Mouse (Mus musculus) bone marrow, adult 2 months (tissue): ENCODE measurements around the gene Upk1b.

Experiments used
- CTCF ChIP-seq: fragments of 200-500 bp; IDR thresholded peaks from 2 replicates; pipeline ENCODE4 v1.5.1; 2011; ENCODE audit warnings: low read length, control low read depth; ENCODE audit not compliant: control insufficient read depth, insufficient read depth
- POLR2A ChIP-seq: fragments of 200-500 bp; IDR thresholded peaks from 2 replicates; pipeline ENCODE4 v1.6.1; 2011; ENCODE audit warnings: low read depth, mild to moderate bottlenecking, control low read depth, low read length, borderline replicate concordance; ENCODE audit not compliant: control insufficient read depth

DNA sequence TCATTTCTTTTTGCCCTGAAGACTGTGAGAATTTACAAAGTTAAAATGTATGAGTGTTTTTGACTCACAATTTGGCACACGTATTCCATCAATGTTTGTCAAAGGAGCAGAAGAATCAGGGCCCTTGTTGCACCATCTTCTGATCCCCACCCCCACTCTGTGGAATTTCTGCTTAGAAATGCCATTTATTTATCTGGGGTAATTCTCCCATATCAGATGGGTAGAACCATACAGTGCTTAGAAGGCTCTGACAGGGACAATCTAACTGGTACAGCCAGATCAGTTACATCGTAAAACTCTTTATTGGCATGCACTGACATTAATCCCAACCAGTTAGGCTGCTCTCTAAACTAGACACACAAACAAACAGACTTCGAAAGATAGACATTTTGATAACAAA lies 10.2 kb downstream of the Upk1b start:
- TF ChIP-seq CTCF = no peak
- no peak for TF ChIP-seq POLR2A
